Mouse (Mus musculus): ENCODE results near the gene Zfand2a. TPM values are rescaled to one million over a fixed set of nuclear protein-coding genes. Genes with fewer than 3 reads are reported as not detected.

Zfand2a gene
- total RNA-seq (2021): 10 to 100 TPM; 63.6 to 67.6 TPM

GRCm38 (mm10) chr5:139484185-139484814 lies at the start of gene Zfand2a:
Gene Zfand2a, minus strand, starts transcription at chr5:139484549.
- peak; percentile 99 to 100 for DNase-seq (ENCODE audit: low spot score in 2 of 2)
- intact Hi-C loops (cut with DNase I): no loop called here

- no peak for DNase-seq (ENCODE audit: low spot score in 2 of 2)
- intact Hi-C loops (cut with DNase I): no loop called here
Measured at GRCm38 (mm10) chr5:139528851-139529250, 44.5 kb upstream of the Zfand2a start.

- DNase-seq (ENCODE audit: low spot score in 2 of 2): no peak
- intact Hi-C loops (cut with DNase I): no loop called here
Measured at GRCm38 (mm10) chr5:139521987-139522386, 37.6 kb upstream of the Zfand2a start.

GRCm38 (mm10) chr5:139520069-139520834 lies 35.9 kb upstream of the Zfand2a start:
- DNase-seq (ENCODE audit: low spot score in 2 of 2): peak in 1 of 2 experiments; percentile 17
- intact Hi-C loops (cut with DNase I): no loop called here

GRCm38 (mm10) chr5:139516281-139516680 lies 31.9 kb upstream of the Zfand2a start:
- intact Hi-C loops (cut with DNase I): no loop called here
- no peak for DNase-seq (ENCODE audit: low spot score in 2 of 2)

GRCm38 (mm10) chr5:139512201-139512600 lies 27.9 kb upstream of the Zfand2a start:
- DNase-seq (ENCODE audit: low spot score in 2 of 2): no peak
- intact Hi-C loops (cut with DNase I): no loop called here

GRCm38 (mm10) chr5:139510682-139511366 lies 26.5 kb upstream of the Zfand2a start:
- no peak for DNase-seq (ENCODE audit: low spot score in 2 of 2)

GRCm38 (mm10) chr5:139506207-139506606 lies 21.9 kb upstream of the Zfand2a start:
- intact Hi-C loops (cut with DNase I): no loop called here
- DNase-seq (ENCODE audit: low spot score in 2 of 2): no peak

More at GRCm38 (mm10) chr5:139510682-139511366, 26.5 kb upstream of the Zfand2a start:
- intact Hi-C loops (cut with DNase I): no loop called here

- intact Hi-C loops (cut with DNase I): no loop called here
Measured at GRCm38 (mm10) chr5:139505073-139505606, 20.8 kb upstream of the Zfand2a start.

GRCm38 (mm10) chr5:139502281-139502680 lies 17.9 kb upstream of the Zfand2a start:
- DNase-seq (ENCODE audit: low spot score in 2 of 2): peak; percentile 25 to 27
- intact Hi-C loops (cut with DNase I): no loop called here

More at GRCm38 (mm10) chr5:139505073-139505606, 20.8 kb upstream of the Zfand2a start:
- peak; percentile 62 to 72 for DNase-seq (ENCODE audit: low spot score in 2 of 2)

- intact Hi-C loops (cut with DNase I): no loop called here
- DNase-seq (ENCODE audit: low spot score in 2 of 2): no peak
Measured at GRCm38 (mm10) chr5:139498791-139499190, 14.4 kb upstream of the Zfand2a start.

- intact Hi-C loops (cut with DNase I): no loop called here
- no peak for DNase-seq (ENCODE audit: low spot score in 2 of 2)
Measured at GRCm38 (mm10) chr5:139496939-139497338, 12.6 kb upstream of the Zfand2a start.

GRCm38 (mm10) chr5:139495019-139495669 lies 10.8 kb upstream of the Zfand2a start:
- peak; percentile 14 to 23 for DNase-seq (ENCODE audit: low spot score in 2 of 2)
- intact Hi-C loops (cut with DNase I): no loop called here

- DNase-seq (ENCODE audit: low spot score in 2 of 2): no peak
- intact Hi-C loops (cut with DNase I): no loop called here
Measured at GRCm38 (mm10) chr5:139493690-139494089, 9.3 kb upstream of the Zfand2a start.

GRCm38 (mm10) chr5:139491348-139491747 lies 7.0 kb upstream of the Zfand2a start:
- intact Hi-C loops (cut with DNase I): no loop called here

GRCm38 (mm10) chr5:139490131-139490530 lies 5.8 kb upstream of the Zfand2a start:
- intact Hi-C loops (cut with DNase I): no loop called here
- DNase-seq (ENCODE audit: low spot score in 2 of 2): no peak

More at GRCm38 (mm10) chr5:139491348-139491747, 7.0 kb upstream of the Zfand2a start:
- DNase-seq (ENCODE audit: low spot score in 2 of 2): no peak

- intact Hi-C loops (cut with DNase I): no loop called here
- no peak for DNase-seq (ENCODE audit: low spot score in 2 of 2)
Measured at GRCm38 (mm10) chr5:139483171-139483848, 1.0 kb downstream of the Zfand2a start.

GRCm38 (mm10) chr5:139480406-139480805 lies 3.9 kb downstream of the Zfand2a start:
- no peak for DNase-seq (ENCODE audit: low spot score in 2 of 2)
- intact Hi-C loops (cut with DNase I): no loop called here

GRCm38 (mm10) chr5:139479088-139479487 lies 5.3 kb downstream of the Zfand2a start:
- intact Hi-C loops (cut with DNase I): no loop called here
- no peak for DNase-seq (ENCODE audit: low spot score in 2 of 2)
